Mouse (Mus musculus): ENCODE data around the gene Kcne1. TPM values are rescaled to one million over a fixed set of nuclear protein-coding genes. Genes with fewer than 3 reads are reported as not detected.

Kcne1 gene
- total and polyA plus RNA-seq, 2 experiments from 2014 or later = 1.7 TPM; not detected in 1

DNA sequence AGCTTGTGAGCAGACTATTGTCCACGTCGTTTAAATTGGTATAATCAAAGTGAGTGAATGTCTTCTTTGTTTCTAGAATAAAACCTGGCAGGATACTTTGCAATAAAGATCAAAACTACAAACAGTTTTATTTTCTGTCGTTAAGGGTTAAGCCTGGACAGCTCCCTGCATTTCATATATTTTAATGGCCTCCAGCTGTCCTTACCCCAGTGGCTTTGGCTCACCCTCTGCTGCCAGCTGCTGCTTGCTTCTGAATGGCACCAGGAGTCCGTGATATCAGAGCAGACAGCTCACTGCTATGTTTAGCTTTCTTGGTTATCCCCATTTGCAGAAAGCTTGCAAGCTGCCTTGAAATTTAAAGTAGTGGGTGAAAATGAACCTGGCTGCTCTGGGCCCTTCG is 57.3 kb downstream of the Kcne1 start:
- Histone ChIP-seq H3K4me3 (ENCODE audit: low read depth, low read length) (peak overlapping the region; percentile 67), H3K9ac (replicated peaks; ENCODE audit: low read length, poor library complexity, severe bottlenecking) (peak overlapping the region; percentile 72), H3K4me1 (ENCODE audit: insufficient read depth, low read length) (peaks cover 10% of the 10 kb centered on the region; the same call in 1 of the 2 replicates), H3K9me3 (ENCODE audit: low read length) (no peaks in the 10 kb centered on the region), H3K4me2 (ENCODE audit: low read depth, low read length, poor library complexity, severe bottlenecking) (peak overlapping the region; percentile 78), H3K27me3 (ENCODE audit: insufficient read depth, low read length) (no peaks in the 10 kb centered on the region), H3K36me3 (ENCODE audit: insufficient read depth, low read length) (peaks cover 13% of the 10 kb centered on the region), H3K27ac (ENCODE audit: low read depth, low read length) (peak overlapping the region; percentile 80)
- DNase-seq (ENCODE audit: low spot score) = peak; percentile 56
- no peak for ATAC-seq (ENCODE audit: low FRiP score)
- 24% methylated on average over 5 of the region's 5 CpGs for WGBS
- TF ChIP-seq CTCF (IDR thresholded peaks at IDR 0.05) = no peak

DNA sequence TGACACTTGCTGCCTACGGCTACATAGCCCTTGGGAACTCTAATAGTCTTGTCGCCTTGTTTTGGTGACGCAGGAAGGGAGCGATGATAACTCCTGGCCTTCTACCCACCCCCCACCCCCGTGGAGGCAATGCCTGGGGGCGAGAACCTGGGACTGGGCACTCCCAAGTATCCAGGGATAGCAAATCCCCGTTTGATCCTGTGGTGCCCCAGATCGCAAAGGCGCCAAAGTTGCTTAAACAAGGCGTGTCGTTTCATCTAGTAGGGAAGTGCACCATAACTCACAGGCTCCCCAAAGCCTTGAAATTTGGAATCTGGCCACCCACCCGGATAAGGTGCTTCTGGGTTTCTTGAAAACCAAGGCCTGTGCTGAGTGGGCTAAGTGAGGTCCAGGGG is 57.9 kb downstream of the Kcne1 start:
- Histone ChIP-seq H3K27me3 (ENCODE audit: insufficient read depth, low read length) (no peaks in the 10 kb centered on the region), H3K4me2 (ENCODE audit: low read depth, low read length, poor library complexity, severe bottlenecking) (peak overlapping the region; percentile 78), H3K36me3 (ENCODE audit: insufficient read depth, low read length) (peaks cover 11% of the 10 kb centered on the region; the same call in 1 of the 2 replicates), H3K9me3 (ENCODE audit: low read length) (no peaks in the 10 kb centered on the region), H3K4me3 (ENCODE audit: low read depth, low read length) (peak overlapping the region; percentile 67), H3K4me1 (ENCODE audit: insufficient read depth, low read length) (peaks cover 10% of the 10 kb centered on the region; the same call in 1 of the 2 replicates), H3K27ac (ENCODE audit: low read depth, low read length) (peak overlapping the region; percentile 80), H3K9ac (replicated peaks; ENCODE audit: low read length, poor library complexity, severe bottlenecking) (peak overlapping the region; percentile 72)
- peak; percentile 55 for ATAC-seq (ENCODE audit: low FRiP score)
- no peak for DNase-seq (ENCODE audit: low spot score)
- no peak for TF ChIP-seq CTCF (IDR thresholded peaks at IDR 0.05)
- under 1% methylated on average over 12 of the region's 12 CpGs for WGBS

DNA sequence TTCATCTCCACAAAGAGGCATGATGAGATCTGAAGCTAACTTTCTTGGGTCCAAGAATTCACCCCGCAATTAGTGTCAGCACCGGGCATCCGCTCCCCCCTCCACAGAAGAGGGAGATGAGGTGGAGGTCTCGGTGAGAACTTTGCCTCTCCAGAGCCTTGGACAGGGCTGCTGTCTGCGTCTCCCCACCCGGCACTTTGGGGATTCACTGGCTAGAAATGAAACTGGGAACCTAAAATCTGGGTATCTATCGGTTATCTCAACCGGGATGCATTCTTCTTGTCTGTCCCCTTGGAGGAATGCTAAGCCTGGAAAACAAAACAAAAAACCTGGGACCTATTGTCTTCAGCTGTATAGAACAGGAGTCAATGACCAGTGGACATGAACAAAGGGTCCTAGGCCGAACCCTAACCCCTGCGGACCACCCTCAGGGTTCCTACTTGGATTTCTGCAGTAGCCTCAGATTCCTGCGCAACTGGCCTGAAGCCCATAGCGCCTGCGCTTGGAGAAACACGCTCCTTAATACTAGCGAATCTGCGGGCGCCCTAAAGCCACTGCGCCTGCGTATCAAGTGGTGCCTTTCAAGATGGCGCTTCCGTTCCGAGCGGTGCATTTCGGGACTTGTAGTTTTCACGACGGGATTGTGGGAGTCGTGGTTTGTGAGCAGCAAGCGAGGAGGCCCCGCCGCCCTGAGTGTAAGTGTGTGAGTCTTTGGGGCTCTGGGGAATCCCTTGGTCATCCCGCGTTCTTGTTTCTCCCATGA is 58.4 kb downstream of the Kcne1 start, which contains the start of gene Smim11:
TSS of gene Smim11 (plus strand) at position 638 of the 763 bp plus-strand sequence.
- peak within 1 kb of the TSS; percentile 78 for H3K4me2 ChIP-seq (ENCODE audit: low read depth, low read length, poor library complexity, severe bottlenecking)
- TF ChIP-seq CTCF (IDR thresholded peaks at IDR 0.05) = no peak
- DNase-seq (ENCODE audit: low spot score) (peak; percentile 99), ATAC-seq (ENCODE audit: low FRiP score) (peak; percentile 90)
- WGBS = 8% methylated on average over 32 of the region's 32 CpGs
- peak within 1 kb of the TSS; percentile 72 for H3K9ac ChIP-seq (replicated peaks; ENCODE audit: low read length, poor library complexity, severe bottlenecking)
- H3K27ac ChIP-seq (ENCODE audit: low read depth, low read length) = peak within 1 kb of the TSS; percentile 80
- no peaks in the 10 kb centered on the region for H3K9me3 ChIP-seq (ENCODE audit: low read length)
- peaks cover 10% of the 10 kb centered on the region; the same call in 1 of the 2 replicates for H3K4me1 ChIP-seq (ENCODE audit: insufficient read depth, low read length)
- H3K27me3 ChIP-seq (ENCODE audit: insufficient read depth, low read length) = no peaks in the 10 kb centered on the region
- H3K4me3 ChIP-seq (ENCODE audit: low read depth, low read length) = peak within 1 kb of the TSS; percentile 67
- H3K36me3 ChIP-seq (ENCODE audit: insufficient read depth, low read length) = peaks cover 5% of the 10 kb centered on the region; the same call in 1 of the 2 replicates

Other genes with a start within 250 kb of the Kcne1 start
- gene Kcne2, start 67.1 kb downstream of the Kcne1 start, total RNA-seq (2014; rRNA removed) = 1.2 and 2.0 TPM in 2 replicates
- gene Kcne2, start 67.1 kb downstream of the Kcne1 start, polyA plus RNA-seq (2015; fragmentation: Nextera tagmentation; extraction: Ambion mirVana) = 0.58 and 0.90 TPM in 2 replicates
- gene Smim11, start 58.2 kb downstream of the Kcne1 start, total RNA-seq (2014; rRNA removed) = 6.8 and 30.2 TPM in 2 replicates
- 41.6 and 44.9 TPM in 2 replicates for gene Smim11, start 58.2 kb downstream of the Kcne1 start, polyA plus RNA-seq (2015; fragmentation: Nextera tagmentation; extraction: Ambion mirVana)
- gene Fam243, start 38.0 kb downstream of the Kcne1 start, total RNA-seq (2014; rRNA removed) = not detected in 2 replicates
- not detected in 2 replicates for gene Fam243, start 38.0 kb downstream of the Kcne1 start, polyA plus RNA-seq (2015; fragmentation: Nextera tagmentation; extraction: Ambion mirVana)
- 91.3 and 104 TPM in 2 replicates for gene Rcan1, start 111.4 kb upstream of the Kcne1 start, total RNA-seq (2014; rRNA removed)
- gene Rcan1, start 111.4 kb upstream of the Kcne1 start, polyA plus RNA-seq (2015; fragmentation: Nextera tagmentation; extraction: Ambion mirVana) = 68.6 and 73.3 TPM in 2 replicates
- gene Clic6, start 126.3 kb upstream of the Kcne1 start, total RNA-seq (2014; rRNA removed) = 2.1 and 3.5 TPM in 2 replicates
- 0.43 and 0.70 TPM in 2 replicates for gene Clic6, start 126.3 kb upstream of the Kcne1 start, polyA plus RNA-seq (2015; fragmentation: Nextera tagmentation; extraction: Ambion mirVana)

All from midbrain, postnatal 0 days (tissue).